Mouse (Mus musculus): ENCODE data around the gene Gm9837. TPM values are rescaled to one million over a fixed set of nuclear protein-coding genes. Genes with fewer than 3 reads are reported as not detected.

Gm9837 gene
- total and polyA plus RNA-seq, 3 experiments, result not detected

GRCm38 (mm10) chr11:53500569-53500968, 30.3 kb upstream of the Gm9837 start:
- no peak for DNase-seq (ENCODE audit: extremely low read depth)
- Histone ChIP-seq H3K36me3 (replicated peaks in 1 of 2; ENCODE audit: control insufficient read depth in 1 of 2, insufficient read depth in 1 of 2, low read length in 1 of 2) (no peaks in the 10 kb centered on the region), H3K4me1 (ENCODE audit: control insufficient read depth in 1 of 2, insufficient read depth in 2 of 2) (peaks cover 28 to 74% of the 10 kb centered on the region in 2 experiments), H3K79me2 (replicated peaks; ENCODE audit: control insufficient read depth, extremely low read depth, insufficient read depth, poor library complexity, severe bottlenecking) (no peaks in the 10 kb centered on the region), H3K27me3 (replicated peaks) (no peaks in the 10 kb centered on the region), H3K4me3 (replicated peaks in 1 of 3; ENCODE audit: low read depth in 2 of 3, low read length in 2 of 3, poor library complexity in 1 of 3) (no peak overlapping the region), H3K9me3 (replicated peaks; ENCODE audit: low read length) (no peaks in the 10 kb centered on the region), H3K4me2 (ENCODE audit: insufficient read depth, low read depth, poor library complexity, severe bottlenecking) (no peak overlapping the region), H3K27ac (ENCODE audit: insufficient read depth, low read depth) (no peak overlapping the region), H3K9ac (ENCODE audit: insufficient read depth, low read depth) (no peak overlapping the region)
- in situ Hi-C loops (cut with MboI; ENCODE audit: low pct_ligation_motif_present, low pct_unique_long_range_greater_than_20kb, low sequenced_read_pairs) (no loop called here), dilution Hi-C loops (cut with MboI; ENCODE audit: extremely low pct_ligation_motif_present, extremely low pct_unique_long_range_greater_than_20kb, low sequenced_read_pairs) (no loop called here)
- TF ChIP-seq POLR2A (IDR thresholded peaks at IDR 0.05; ENCODE audit: low read depth, low read length), result no peak
- no peak for TF ChIP-seq JUN (IDR thresholded peaks at IDR 0.05; ENCODE audit: insufficient read depth, low read depth, low read length)
- TF ChIP-seq EP300 (IDR thresholded peaks at IDR 0.05; ENCODE audit: low read length), result no peak
- TF ChIP-seq MXI1 (IDR thresholded peaks at IDR 0.05; ENCODE audit: low read depth, low read length), result no peak
- TF ChIP-seq RCOR1 (conservative IDR thresholded peaks at IDR 0.05; ENCODE audit: low read depth, low read length), result no peak
- no peak for TF ChIP-seq ZMIZ1 (IDR thresholded peaks at IDR 0.05; ENCODE audit: low read depth, low read length)
- TF ChIP-seq PAX5 (IDR thresholded peaks at IDR 0.05; ENCODE audit: low read length), result no peak
- no peak for TF ChIP-seq ELF1 (IDR thresholded peaks at IDR 0.05; ENCODE audit: low read depth, low read length)
- TF ChIP-seq CHD2 (IDR thresholded peaks at IDR 0.05; ENCODE audit: low read length), result no peak
- no peak for TF ChIP-seq MAZ (IDR thresholded peaks at IDR 0.05; ENCODE audit: low read depth, low read length)
- TF ChIP-seq CTCF (conservative IDR thresholded peaks at IDR 0.05 in 1 of 2, IDR thresholded peaks at IDR 0.05 in 1 of 2; ENCODE audit: low read depth in 2 of 2, low read length in 2 of 2), result no peak
- TF ChIP-seq IRF4 (IDR thresholded peaks at IDR 0.05; ENCODE audit: low read depth, low read length), result no peak
- TF ChIP-seq KAT2A (IDR thresholded peaks at IDR 0.05; ENCODE audit: insufficient replicate concordance, low read length), result no peak
- TF ChIP-seq MAFK (IDR thresholded peaks at IDR 0.05; ENCODE audit: insufficient replicate concordance, low read length), result no peak
- no peak for TF ChIP-seq TCF12 (IDR thresholded peaks at IDR 0.05; ENCODE audit: low read depth, low read length)

GRCm38 (mm10) chr11:53496946-53497345, 26.7 kb upstream of the Gm9837 start:
- Histone ChIP-seq H3K4me2 (ENCODE audit: insufficient read depth, low read depth, poor library complexity, severe bottlenecking) (0 out of 2 replicates have a peak overlapping the region, but pooled peaks have one; percentile 2), H3K4me1 (ENCODE audit: control insufficient read depth in 1 of 2, insufficient read depth in 2 of 2) (peaks cover 24 to 73% of the 10 kb centered on the region in 2 experiments), H3K27ac (ENCODE audit: insufficient read depth, low read depth) (peak overlapping the region; percentile 2; the same call in 1 of the 2 replicates), H3K9ac (ENCODE audit: insufficient read depth, low read depth) (no peak overlapping the region), H3K36me3 (replicated peaks in 1 of 2; ENCODE audit: control insufficient read depth in 1 of 2, insufficient read depth in 1 of 2, low read length in 1 of 2) (no peaks in the 10 kb centered on the region), H3K27me3 (replicated peaks) (no peaks in the 10 kb centered on the region), H3K9me3 (replicated peaks; ENCODE audit: low read length) (no peaks in the 10 kb centered on the region), H3K4me3 (replicated peaks in 1 of 3; ENCODE audit: low read depth in 2 of 3, low read length in 2 of 3, poor library complexity in 1 of 3) (no peak overlapping the region), H3K79me2 (replicated peaks; ENCODE audit: control insufficient read depth, extremely low read depth, insufficient read depth, poor library complexity, severe bottlenecking) (no peaks in the 10 kb centered on the region)
- TF ChIP-seq ZC3H11A (IDR thresholded peaks at IDR 0.05; ENCODE audit: low read depth, low read length), result no peak
- 0 out of 2 replicates have a peak, but pooled peaks have one; percentile 10 for TF ChIP-seq JUN (IDR thresholded peaks at IDR 0.05; ENCODE audit: insufficient read depth, low read depth, low read length)
- peak; percentile 48; the same call in 1 of the 2 replicates for TF ChIP-seq MAFK (IDR thresholded peaks at IDR 0.05; ENCODE audit: insufficient replicate concordance, low read length)
- no peak; the same call in 1 of the 2 replicates for TF ChIP-seq EP300 (IDR thresholded peaks at IDR 0.05; ENCODE audit: low read length)
- 0 out of 2 replicates have a peak, but pooled peaks have one; percentile 27 for TF ChIP-seq ELF1 (IDR thresholded peaks at IDR 0.05; ENCODE audit: low read depth, low read length)
- peak; percentile 29; the same call in 1 of the 2 replicates for TF ChIP-seq ETS1 (conservative IDR thresholded peaks at IDR 0.05; ENCODE audit: low read depth, low read length)
- TF ChIP-seq TCF12 (IDR thresholded peaks at IDR 0.05; ENCODE audit: low read depth, low read length), result peak; percentile 19; the same call in 1 of the 2 replicates
- peak; percentile 74; the same call in 1 of the 2 replicates for TF ChIP-seq SIN3A (IDR thresholded peaks at IDR 0.05; ENCODE audit: low read length)
- TF ChIP-seq MYC (IDR thresholded peaks at IDR 0.05; ENCODE audit: low read depth, low read length), result peak; percentile 25; the same call in 1 of the 2 replicates
- TF ChIP-seq IRF4 (IDR thresholded peaks at IDR 0.05; ENCODE audit: low read depth, low read length), result peak; percentile 4; the same call in 1 of the 2 replicates
- no peak for TF ChIP-seq USF1 (IDR thresholded peaks at IDR 0.05; ENCODE audit: low read depth, low read length)
- 0 out of 2 replicates have a peak, but pooled peaks have one; percentile 14 for TF ChIP-seq TBP (conservative IDR thresholded peaks at IDR 0.05; ENCODE audit: low read depth, low read length)
- in situ Hi-C loops (cut with MboI; ENCODE audit: low pct_ligation_motif_present, low pct_unique_long_range_greater_than_20kb, low sequenced_read_pairs) (no loop called here), dilution Hi-C loops (cut with MboI; ENCODE audit: extremely low pct_ligation_motif_present, extremely low pct_unique_long_range_greater_than_20kb, low sequenced_read_pairs) (no loop called here)
- DNase-seq (ENCODE audit: extremely low read depth), result peak; percentile 81

Data from CH12.LX (cell line).